8 mouse cellular contexts compared by ENCODE assay signal in the genomic region with DNA sequence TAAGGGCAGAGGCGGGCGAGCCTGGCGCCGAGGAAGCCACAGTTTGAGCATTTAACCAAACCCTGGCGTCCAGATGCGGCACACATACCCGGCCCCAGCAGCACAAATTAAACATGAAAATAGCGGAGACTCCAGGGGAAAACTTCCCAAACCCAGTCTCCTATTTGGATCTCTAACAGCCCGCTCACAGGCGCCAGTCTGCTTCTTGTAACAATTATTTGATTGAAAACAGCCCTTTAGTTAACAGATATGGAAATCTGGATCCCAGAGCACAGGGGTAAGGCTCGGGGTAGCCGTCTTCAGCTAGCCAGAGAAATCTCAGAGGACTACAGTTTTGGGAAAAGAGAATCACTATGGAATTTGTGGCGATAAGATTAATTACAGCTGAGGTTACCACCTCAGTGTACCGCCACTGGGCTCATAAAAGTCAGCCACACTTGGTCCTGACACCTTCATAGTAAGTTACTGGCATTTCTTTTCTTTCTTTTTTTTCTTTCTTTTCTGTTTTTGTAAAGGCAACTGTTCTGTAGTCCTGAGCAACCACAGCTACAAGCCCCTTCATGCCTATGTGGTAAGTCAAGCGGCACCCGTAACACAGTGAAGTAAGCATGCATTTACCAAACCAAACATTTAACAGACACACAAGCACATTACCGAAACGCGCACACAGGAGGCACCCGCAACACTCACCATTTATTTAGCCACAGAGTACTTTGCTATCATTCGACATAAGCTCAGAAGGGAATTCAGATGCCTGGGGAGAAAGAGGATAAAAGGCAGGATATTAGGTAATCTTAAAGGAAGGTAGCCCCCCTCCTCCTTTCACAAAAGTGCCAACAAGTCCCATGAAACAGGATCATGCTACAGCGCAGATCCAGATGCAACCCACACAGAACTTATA. TPM values are rescaled to one million over a fixed set of nuclear protein-coding genes. Genes with fewer than 3 reads are reported as not detected.
DNase-seq lines count a peak whose midpoint lies in the region; ATAC-seq lines count a peak whose summit lies in the region.

No protein-coding gene starts in this region.

- peak overlapping the region; percentile 99 for H3K27ac ChIP-seq in embryonic facial prominence, embryonic 10.5 days (replicated peaks)
- peak overlapping the region; percentile 35 for H3K27ac ChIP-seq in midbrain, embryonic 16.5 days (ENCODE audit: low read length)

- peak; percentile 33 for DNase-seq in layer of hippocampus, adult 11-12 months (ENCODE audit: low spot score)
- no peak for DNase-seq in layer of hippocampus, adult 9-11 months
- peak; percentile 19 to 38 for DNase-seq in CD8-positive naive resting alpha-beta T cell, adult 2 months (ENCODE audit: low read depth in 2 of 2, low spot score in 2 of 2)
- peak; percentile 74 for DNase-seq in embryonic facial prominence, embryonic 10.5 days (ENCODE audit: low spot score)
- DNase-seq in heart, postnatal 10 days, result peak; percentile 44
- DNase-seq in layer of hippocampus, postnatal 14 days (ENCODE audit: low spot score in 2 of 2), result peak; percentile 31 to 34
- DNase-seq in frontal cortex, postnatal 14 days (ENCODE audit: low spot score in 2 of 2), result no peak

- peaks cover 57% of the 10 kb centered on the region for H3K4me1 ChIP-seq in embryonic facial prominence, embryonic 10.5 days
- peaks cover 45% of the 10 kb centered on the region for H3K4me1 ChIP-seq in midbrain, embryonic 16.5 days (ENCODE audit: control insufficient read depth, insufficient read depth, low read length)

- H3K9ac ChIP-seq in midbrain, embryonic 16.5 days (ENCODE audit: low read depth, low read length), result peak overlapping the region; percentile 71

- WGBS in embryonic facial prominence, embryonic 10.5 days, result under 1% methylated on average over 22 of the region's 22 CpGs
- 1% methylated on average over 22 of the region's 22 CpGs for WGBS in midbrain, embryonic 16.5 days

- H3K9me3 ChIP-seq in embryonic facial prominence, embryonic 10.5 days, result no peaks in the 10 kb centered on the region
- H3K9me3 ChIP-seq in midbrain, embryonic 16.5 days (replicated peaks; ENCODE audit: control insufficient read depth, low read length, poor library complexity, severe bottlenecking), result no peaks in the 10 kb centered on the region

- intact Hi-C loops in heart, postnatal 10 days (cut with DNase I), result loop anchor here (5.0 to 10.0 kb wide), 5 partner anchors 207 to 1132 kb away; no protein-coding TSS in a partner anchor

- peaks cover 11% of the 10 kb centered on the region for H3K27me3 ChIP-seq in embryonic facial prominence, embryonic 10.5 days (replicated peaks; ENCODE audit: low read depth, poor library complexity, severe bottlenecking)
- no peaks in the 10 kb centered on the region for H3K27me3 ChIP-seq in midbrain, embryonic 16.5 days (ENCODE audit: control insufficient read depth, insufficient read depth, low read depth, low read length)

- peak overlapping the region; percentile 76 for H3K4me3 ChIP-seq in embryonic facial prominence, embryonic 10.5 days
- peak overlapping the region; percentile 55 for H3K4me3 ChIP-seq in midbrain, embryonic 16.5 days (ENCODE audit: low read depth, low read length)

- no peak for ATAC-seq in midbrain, embryonic 16.5 days

- H3K36me3 ChIP-seq in embryonic facial prominence, embryonic 10.5 days (replicated peaks), result peaks cover 6% of the 10 kb centered on the region; the same call in 1 of the 2 replicates
- no peaks in the 10 kb centered on the region for H3K36me3 ChIP-seq in midbrain, embryonic 16.5 days (ENCODE audit: control insufficient read depth, insufficient read depth, low read length)

- peak overlapping the region; percentile 98 for H3K4me2 ChIP-seq in midbrain, embryonic 16.5 days (ENCODE audit: low read length)

RNA-seq across cellular contexts. Expression of gene Id2, which starts 2.1 kb away (rescaled TPM):
- 400 and 403 TPM in 2 replicates for polyA plus RNA-seq in embryonic facial prominence, embryonic 10.5 days (2016; fragmentation: Nextera tagmentation; extraction: Ambion mirVana)
- total RNA-seq in heart, postnatal 10 days (2021), result 10 to 100 TPM; 22.2 to 22.3 TPM
- total RNA-seq in layer of hippocampus, postnatal 14 days (2021), result 100 to 1,000 TPM; 101 to 108 TPM
- polyA plus RNA-seq in midbrain, embryonic 16.5 days (2015; fragmentation: Nextera tagmentation; extraction: Ambion mirVana), result 140 and 176 TPM in 2 replicates

Comparison
In these comparisons a context has a peak if more than half of its experiments do, and no peak if none do; other contexts are left out.
1. DNase-seq: peak in layer of hippocampus, adult 11-12 months (single experiment), CD8-positive naive resting alpha-beta T cell, adult 2 months (2 of 2), embryonic facial prominence, embryonic 10.5 days (single experiment), heart, postnatal 10 days (2 of 2) and layer of hippocampus, postnatal 14 days (2 of 2); none in layer of hippocampus, adult 9-11 months (single experiment) and frontal cortex, postnatal 14 days (0 of 2).
2. RNA of gene Id2, which starts 2.1 kb away (total RNA-seq): 101 to 108 TPM in layer of hippocampus, postnatal 14 days; 22.2 to 22.3 TPM in heart, postnatal 10 days; every median in the first group is over 4 times any median in the second.